Mouse (Mus musculus) heart, postnatal 25 days (tissue): ENCODE measurements around the gene Creb3l2. TPM values are rescaled to one million over a fixed set of nuclear protein-coding genes. Genes with fewer than 3 reads are reported as not detected.
"Not testable (repeated sequence)": the region's sequence is repeated elsewhere in the genome, so short reads cannot be mapped to it uniquely, and the experiment has no call there.

ENCODE experiments used
- DNase-seq: peaks from one replicate; pipeline ENCODE4 v3.0.0; 2022; ENCODE audit warnings: low spot score
- intact Hi-C: fragments of 180-260 bp; cut with DNase I; formaldehyde crosslinking; loops from one replicate; pipeline ENCODE4 v1.15.1; 2025
- total RNA-seq, 2 experiments: library from RNA; stranded (reverse); gene quantifications; 2 replicates each; pipeline ENCODE4 v1.2.3; 2021

Gene Creb3l2
- total RNA-seq = 10 to 100 TPM; 23.9 to 28.5 TPM

DNA sequence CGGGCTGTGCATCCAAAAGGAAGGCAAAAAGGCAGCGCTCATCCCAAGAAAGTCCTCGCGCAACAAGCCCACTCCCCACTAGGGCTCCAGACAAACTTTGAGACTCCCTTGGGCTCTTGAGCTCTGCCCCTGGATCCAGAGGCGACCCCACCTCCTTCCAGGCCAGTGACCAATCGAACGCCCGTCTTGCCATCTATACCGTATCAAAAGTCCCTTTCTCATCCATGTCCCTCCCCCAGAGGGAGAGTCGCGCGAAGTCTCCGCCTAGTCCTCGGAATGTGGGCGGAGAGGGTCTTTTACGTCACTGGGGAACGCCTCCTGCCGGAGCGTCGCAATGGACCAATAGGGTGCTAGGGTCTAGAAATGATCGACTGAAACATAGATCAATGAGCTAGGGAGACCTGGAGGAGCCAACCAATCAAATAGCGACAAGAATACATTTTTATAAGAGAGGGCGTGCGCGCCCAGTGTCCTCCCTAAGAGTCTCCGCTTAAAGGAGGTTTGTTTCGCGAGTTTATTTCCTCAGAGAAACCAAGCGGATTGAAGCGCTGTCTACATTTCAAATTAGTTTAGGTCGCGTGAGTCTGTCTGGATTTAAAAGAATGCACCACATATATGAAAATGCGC, at the start of gene Creb3l2:
Creb3l2 (minus strand) TSS at position 106 of the 627 bp plus-strand sequence.
- DNase-seq = peak; percentile 98
- intact Hi-C loops = no loop called here

DNA sequence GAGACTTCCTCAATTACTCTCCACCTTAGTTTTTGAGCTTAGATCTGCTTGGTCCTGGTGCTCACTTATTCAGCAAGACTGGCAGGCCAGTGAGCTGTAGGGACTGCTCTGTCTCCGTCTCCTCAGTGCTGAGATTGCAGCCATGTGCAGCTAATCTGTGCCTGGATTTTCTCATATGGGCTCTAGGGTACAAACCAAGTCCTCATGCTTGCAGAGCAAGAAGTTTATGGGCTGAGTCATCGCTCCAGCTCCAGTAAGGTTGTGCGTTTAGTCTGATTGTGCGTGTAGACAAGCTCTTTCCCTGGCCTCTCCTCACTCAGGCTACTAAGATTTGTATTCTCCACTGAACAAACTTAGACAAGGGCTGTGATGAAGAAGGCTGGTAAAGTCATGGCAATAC, 44.6 kb upstream of the Creb3l2 start:
- intact Hi-C loops = no loop called here
- no peak for DNase-seq

DNA sequence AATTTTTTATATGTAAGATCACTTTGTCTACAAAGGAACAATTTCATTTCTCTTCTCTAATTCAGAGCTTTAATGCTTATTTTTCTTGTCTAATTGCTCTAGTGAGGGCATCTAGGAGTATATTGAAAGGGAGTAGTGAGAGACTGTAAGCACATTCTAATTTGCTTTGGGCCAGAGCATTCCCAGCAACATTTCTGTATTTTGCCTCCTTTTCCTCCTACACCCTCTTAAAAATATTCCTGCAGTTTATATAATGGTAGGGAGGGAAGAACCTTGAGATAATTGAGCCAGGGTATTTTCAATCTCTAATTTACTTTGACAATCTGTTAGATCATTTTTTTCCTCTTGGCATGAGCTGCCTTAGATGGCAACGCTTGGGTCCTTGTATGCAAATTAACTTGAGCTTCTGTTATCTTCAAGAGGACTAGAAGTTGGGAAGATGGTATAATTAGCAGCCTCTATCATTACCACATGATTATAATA, 42.7 kb upstream of the Creb3l2 start:
- intact Hi-C loops = no loop called here
- no peak for DNase-seq

DNA sequence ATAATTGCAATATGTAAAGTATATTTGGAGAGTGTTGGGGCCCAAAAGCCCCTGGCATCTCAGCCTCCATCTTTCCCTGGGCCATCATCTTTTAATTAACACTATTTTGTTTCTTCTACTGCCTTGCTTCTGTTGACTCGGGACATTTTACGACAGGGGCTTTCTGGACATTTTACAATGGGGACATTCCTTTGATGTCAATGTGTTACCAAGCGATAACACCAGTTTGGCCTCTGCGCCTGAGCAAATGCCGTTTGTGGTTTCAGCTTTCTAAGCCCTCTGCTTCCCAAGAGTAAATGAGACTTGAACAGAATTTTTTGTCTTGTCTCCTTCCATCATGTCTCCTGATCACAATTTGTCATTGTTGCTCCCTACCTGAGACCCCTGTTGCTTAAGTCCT, 41.3 kb upstream of the Creb3l2 start:
- DNase-seq = no peak
- intact Hi-C loops = no loop called here

DNA sequence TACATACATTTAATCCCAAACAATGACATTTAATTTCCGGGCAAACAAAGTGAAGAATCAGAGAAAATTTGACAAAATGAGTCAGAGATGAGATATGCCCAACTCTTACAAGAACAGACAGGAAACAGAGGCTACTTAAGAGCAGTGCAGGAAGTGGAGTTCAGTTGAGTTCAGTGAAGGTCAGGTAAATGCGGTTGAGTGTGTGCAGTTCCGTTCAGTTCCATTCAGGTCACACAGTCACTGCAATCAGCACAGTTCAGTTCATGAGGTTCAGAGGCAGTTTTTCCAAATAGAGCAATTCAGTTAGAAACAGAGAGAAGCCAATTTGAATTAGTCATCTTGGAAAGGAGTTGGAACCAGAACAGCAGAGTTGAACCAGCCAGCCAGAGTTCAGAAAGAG, 39.2 kb upstream of the Creb3l2 start:
- intact Hi-C loops = no loop called here
- DNase-seq = no peak

DNA sequence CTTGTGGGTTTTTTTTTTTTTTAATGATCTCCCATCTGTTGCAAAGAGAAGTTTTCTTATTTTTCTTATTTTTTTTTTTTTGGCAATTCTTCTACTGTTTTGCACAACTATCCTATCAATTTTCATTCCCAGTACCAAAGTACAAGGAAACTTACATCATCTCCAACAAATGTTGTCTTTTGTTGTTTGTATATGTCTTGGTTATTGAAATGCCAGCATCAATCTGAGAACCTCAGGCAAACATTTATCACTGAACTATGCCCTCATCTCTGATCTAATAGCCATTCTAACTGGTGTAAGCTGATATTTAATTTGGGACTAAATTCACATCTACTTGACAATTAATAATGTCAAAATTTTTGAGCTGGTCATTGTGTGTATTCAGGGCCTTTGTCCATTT, 38.1 kb upstream of the Creb3l2 start:
- no peak for DNase-seq
- intact Hi-C loops = no loop called here

DNA sequence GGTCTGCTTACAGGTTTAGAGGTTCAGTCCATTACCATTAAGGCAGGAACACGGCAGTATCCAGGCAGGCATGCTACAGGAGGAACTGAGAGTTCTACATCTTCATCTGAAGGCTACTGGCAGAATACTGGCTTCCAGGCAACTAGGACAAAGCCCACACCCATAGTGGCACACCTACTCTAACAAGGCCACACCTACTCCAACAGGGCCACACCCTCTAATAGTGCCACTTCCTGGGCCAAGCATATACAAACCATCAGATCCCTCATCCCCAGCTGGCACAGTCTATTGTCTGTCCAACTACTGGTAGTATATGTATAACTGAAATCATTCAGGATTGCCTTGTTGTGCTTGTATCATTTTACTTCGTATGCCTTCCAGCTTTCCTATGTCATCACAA, 36.5 kb upstream of the Creb3l2 start:
- DNase-seq = no peak
- intact Hi-C loops = no loop called here

DNA sequence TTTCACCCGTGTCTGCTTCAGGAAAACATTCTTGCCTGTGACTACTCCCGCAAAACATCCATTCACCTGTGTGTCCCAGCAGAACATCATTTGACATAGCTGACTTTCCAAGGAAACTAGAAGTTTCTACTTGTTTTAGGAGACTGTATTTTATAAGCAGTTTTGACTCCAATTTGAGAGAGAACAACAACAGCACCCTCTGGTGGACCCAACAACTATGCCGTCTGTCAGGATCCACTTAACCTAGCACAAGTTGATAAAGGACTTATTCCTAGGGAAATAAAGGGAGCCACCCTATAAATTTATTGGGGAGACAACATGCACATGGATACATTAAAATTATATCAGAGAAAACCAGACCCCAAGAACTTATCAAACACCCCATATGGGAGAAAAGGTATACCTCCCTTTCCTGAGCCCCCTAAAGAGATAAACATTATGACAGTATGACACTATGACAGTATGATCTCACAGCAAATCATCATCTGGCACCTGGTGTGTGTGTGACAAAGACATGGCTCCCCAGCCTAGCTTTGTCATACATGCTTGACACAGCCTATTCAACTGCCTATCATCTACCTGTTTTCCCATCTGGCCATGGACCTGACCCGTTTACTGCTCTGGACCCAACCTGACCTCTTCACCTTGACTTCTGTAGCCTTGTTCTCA, 31.9 kb upstream of the Creb3l2 start:
- intact Hi-C loops = no loop called here
- no peak for DNase-seq

DNA sequence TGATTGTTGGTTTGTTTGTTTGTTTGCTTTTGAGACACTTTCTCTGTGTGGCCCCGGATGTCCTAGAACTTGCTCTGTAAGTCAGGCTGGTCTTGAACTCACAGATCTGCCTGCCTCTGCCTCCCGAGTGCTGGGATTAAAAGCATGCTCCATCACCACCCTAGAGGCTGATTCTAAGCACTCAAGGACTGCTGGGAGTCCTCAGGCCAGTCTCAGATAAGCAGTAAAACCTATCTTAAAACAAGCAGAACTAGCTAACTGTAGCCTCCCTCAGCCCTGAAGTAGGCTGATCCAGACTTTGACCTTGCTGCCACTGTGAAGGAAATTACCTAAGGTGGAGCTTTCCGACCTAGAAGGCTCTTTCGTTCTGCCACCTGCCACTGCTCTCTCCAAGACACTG, 28.3 kb upstream of the Creb3l2 start:
- no peak for DNase-seq
- intact Hi-C loops = no loop called here

DNA sequence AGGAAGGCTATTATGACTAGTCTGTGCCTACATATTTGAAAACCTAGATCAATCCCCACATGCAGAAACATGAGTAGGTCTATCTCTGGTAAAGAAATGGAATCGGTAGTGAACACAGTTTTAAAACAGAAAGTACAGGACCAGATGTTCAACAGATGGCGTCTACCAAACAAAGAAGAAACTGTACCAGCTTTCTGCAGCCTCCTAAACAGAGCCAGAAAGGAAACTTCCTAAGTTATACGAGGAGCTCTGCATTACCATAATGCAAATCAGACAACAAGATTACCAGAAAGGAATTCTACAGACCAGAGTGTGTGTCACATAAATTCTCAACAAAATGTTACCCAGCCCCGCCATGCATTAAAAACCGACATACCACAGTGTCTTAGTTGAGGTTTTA, 23.9 kb upstream of the Creb3l2 start:
- no peak for DNase-seq
- intact Hi-C loops = no loop called here

DNA sequence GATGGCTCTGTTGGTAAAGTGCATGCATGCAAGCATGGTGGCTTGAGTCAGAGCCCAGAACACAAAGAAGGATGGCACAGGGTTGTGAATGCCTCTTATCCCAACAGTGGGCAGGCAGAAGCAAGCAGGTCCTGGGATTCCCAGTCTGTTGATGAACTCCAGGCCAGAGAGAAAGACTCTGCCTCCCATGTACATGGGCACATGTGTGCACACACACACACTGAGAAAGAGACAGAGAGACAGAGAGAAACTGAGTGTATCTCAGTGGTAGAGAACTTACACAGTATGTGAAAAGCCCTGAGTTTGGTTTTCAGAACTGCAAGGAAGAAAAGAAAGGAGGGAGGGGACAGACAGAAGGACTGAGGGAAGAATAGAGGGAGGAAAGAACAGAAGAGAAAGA, 23.4 kb upstream of the Creb3l2 start:
- intact Hi-C loops = no loop called here
- no peak for DNase-seq

DNA sequence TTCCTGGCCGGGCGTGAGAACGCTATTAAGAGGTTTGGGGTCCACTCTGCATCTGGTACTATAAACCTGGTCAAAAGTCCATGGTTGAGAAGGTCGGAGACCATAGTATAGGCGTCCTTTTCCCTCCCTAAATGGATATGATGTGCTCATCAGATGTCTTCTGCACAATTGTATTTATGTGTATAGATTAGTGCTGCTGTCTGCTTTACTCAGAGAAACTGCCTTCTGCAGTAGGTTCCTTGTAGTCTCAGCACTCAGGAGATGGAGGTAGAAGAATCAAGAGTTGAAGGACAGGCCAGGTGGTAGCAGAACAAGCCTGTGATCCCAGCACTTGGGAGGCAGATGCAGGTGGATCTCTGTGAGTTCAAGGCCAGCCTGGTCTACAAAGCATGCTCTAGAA, 22.6 kb upstream of the Creb3l2 start:
- intact Hi-C loops = no loop called here

DNA sequence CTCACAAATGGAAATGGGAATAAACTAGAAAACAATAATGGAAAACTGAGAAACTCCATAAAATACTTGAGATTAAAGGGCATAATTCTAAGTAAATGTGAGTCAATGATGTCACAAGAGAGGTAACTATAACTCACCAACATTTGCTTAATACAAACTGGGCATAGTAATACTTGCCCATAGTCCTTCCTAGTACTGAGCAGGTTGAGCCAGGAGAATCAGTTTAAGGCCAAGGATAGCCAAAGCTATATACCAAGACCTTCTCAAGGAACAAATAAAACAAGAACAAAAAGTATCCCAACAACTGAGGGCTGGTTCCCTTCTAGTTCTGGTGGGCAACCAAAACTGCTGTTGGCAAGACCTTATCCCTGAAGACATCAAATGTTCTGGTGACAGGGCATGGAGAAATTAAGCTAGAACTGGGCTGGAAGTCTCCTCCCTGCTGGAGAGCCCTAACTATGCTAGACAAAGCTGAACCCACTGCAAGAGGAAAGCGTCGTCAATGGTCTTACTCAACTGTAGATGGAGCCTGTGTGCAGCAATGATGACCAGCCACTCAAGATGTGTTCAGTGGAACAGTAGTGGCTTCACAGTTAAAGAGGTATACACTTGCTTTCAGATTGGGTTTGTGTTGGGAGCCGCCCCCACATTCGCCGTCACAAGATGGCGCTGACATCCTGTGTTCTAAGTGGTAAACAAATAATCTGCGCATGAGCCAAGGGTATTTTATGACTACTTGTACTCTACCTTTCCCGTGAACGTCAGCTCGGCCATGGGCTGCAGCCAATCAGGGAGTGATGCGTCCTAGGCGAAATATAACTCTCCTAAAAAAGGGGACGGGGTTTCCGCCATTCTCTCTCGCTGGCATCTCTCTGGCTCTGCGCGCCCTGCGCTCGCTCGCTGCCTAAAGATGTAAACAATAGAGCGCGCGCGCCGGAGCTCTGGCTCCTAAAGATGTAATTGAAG, 21.9 kb upstream of the Creb3l2 start:
- intact Hi-C loops = loop anchor here (2.0 kb wide), 1 partner anchor 603 kb away; no protein-coding TSS in a partner anchor
- peak; percentile 54 for DNase-seq

More for the DNA sequence above, 22.6 kb upstream of the Creb3l2 start:
- DNase-seq = no peak

DNA sequence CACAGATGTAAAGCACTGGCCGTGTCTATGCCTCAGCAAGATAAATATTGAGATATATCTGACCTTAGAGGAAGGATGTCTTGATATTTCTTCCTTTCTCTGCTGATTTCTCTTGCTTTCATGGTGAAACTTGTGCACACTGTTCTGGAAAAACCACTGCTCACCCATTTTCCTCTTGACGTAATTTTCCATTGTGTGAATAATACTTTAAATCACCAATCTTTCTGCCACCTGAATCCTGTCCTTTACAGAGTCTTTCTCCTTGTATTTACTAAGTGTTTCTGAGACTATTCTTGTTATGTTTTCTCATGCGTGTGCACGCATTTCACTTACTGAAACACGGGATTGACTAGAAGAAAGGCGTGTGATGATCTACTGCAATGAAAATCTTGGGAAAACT, 18.7 kb upstream of the Creb3l2 start:
- intact Hi-C loops = no loop called here
- DNase-seq = no peak

DNA sequence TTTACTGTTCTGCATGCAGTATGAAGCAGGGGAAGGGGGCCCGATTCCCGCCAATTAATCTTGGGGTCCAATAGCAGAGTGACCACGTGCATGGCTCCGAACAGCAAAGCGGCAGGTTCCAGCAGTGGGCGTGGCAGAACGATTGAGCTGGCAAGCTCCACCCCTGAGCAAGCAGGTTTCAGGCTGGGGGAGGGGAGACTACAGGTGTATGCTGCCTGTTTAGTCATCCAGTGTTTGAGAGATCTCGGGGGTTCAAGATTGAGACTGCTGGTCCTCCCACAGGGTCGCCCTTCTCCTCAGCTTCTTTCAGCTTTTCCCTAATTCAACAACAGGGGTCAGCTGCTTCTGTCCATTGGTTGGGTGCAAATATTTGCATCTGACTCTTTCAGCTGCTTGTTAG, 17.7 kb upstream of the Creb3l2 start:
- intact Hi-C loops = not testable (repeated sequence)

DNA sequence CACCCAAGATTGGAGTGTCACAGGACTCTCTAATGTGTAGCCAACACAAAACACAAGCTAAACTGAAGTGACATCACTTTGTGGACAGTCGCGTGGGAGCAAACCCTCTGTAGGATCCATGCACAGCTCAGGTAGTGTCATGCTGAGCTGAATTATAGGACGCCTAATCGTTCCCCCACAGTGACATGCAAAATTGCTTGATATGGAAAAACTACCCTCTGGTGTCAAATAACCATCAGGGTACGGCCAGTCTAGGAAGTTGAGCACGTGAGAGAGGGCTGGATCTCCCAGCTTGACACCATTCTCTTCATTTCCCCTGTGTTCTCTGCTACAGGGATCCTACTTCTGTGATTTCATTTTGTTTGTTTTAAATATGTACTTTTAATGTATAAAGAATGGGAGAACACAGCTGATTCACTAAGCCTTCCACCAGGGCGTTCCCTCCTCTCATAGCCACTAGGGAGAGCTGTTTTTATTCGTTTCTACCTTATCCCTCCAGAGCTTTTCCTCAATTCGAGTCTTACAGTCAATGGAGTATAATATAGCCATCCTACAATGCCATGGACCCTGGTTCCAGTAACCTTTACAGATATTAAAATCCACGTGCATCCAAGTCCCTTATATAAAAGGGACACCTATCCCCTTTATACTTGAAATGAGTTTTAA, 16.2 kb upstream of the Creb3l2 start:
- intact Hi-C loops = no loop called here
- DNase-seq = no peak

More for the DNA sequence above, 17.7 kb upstream of the Creb3l2 start:
- DNase-seq = not testable (repeated sequence)

DNA sequence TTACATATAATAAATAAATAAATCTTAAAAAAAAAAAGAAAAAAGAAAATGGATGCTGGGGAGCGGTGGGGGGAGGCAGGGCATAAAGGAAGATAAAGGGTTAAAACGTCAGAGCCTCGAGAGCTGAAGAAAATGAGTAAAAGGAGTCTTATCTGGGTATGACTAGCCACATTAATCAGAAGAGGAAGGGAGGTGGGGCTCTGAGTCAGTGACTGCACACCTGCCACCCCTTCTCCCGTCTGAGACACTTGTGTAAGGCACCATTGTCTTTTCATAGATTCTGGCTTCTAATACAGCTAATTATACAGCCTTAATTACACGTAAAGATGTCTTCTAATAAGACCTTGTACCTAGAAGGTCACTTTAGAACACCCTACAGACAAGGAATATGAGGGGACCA, 13.6 kb upstream of the Creb3l2 start:
- DNase-seq = no peak
- intact Hi-C loops = no loop called here

DNA sequence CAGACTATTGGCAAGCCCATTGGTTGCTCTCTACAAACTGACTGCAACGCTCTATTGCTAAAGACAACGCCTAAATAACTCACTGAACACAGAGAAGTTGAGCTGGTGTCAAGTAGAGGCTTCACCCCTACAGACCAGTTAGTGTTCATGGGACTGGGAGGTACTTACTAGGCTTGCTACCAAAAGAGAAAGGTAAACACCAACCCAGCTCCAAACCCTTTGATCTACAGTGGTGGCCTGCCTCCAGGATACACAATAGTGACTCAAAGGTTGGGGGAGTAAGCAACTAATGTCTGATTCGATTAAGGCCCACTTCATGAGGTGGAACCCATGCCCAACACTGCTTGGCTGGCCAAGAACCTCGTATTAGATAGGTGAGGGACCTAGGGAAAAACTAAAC, 11.1 kb upstream of the Creb3l2 start:
- intact Hi-C loops = no loop called here

DNA sequence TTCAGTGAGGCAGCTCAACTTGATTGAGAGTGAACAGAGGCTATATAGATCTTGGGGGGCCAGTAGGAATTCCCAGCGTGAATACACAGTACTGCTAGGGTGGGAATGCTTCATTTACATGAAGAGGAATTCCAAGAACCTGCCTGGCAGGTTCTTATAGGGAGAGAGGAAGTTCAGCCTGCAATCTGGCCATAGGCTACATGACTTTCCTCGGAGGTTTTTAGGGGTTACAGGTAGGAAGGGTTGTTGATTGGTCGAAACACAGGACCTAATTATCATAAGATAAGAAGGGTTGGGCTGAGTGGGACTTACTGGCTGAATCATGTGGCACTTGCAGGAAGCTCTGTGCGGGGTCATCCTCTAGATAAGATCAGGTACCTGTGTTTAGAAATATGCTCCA, 9.7 kb upstream of the Creb3l2 start:
- DNase-seq = no peak
- intact Hi-C loops = no loop called here

More for the DNA sequence above, 11.1 kb upstream of the Creb3l2 start:
- no peak for DNase-seq
